Mouse (Mus musculus) cerebellum, postnatal 10 days (tissue): Measurements from ENCODE around the gene Emsy.

Source experiments
- DNase-seq, 2 experiments: peaks; one replicate each; pipeline ENCODE4 v3.0.0; 2021; ENCODE audit warnings: mixed read lengths in 2 of 2

Emsy gene

GRCm38 (mm10) chr7:98541564-98541963 lies 115.0 kb downstream of the Emsy start:
- DNase-seq, result no peak

- DNase-seq, result no peak
These were observed 115.7 kb downstream of the Emsy start for GRCm38 (mm10) chr7:98540879-98541278.

GRCm38 (mm10) chr7:98537967-98538573 lies 118.5 kb downstream of the Emsy start:
- peak; percentile 31 to 45 for DNase-seq

GRCm38 (mm10) chr7:98537210-98537966 lies 119.2 kb downstream of the Emsy start:
- no peak for DNase-seq
